Mouse (Mus musculus) yolk sac, embryonic 10.5 days (tissue): ENCODE measurements around the gene Pth2.

Experiments
- DNase-seq: peaks from one replicate; pipeline ENCODE4 v3.0.0-alpha.2; 2017; ENCODE audit warnings: low spot score

Pth2 gene

GRCm38 (mm10) chr7:45174567-45175280 is 6.1 kb upstream of the Pth2 start:
- DNase-seq: no peak

DNA sequence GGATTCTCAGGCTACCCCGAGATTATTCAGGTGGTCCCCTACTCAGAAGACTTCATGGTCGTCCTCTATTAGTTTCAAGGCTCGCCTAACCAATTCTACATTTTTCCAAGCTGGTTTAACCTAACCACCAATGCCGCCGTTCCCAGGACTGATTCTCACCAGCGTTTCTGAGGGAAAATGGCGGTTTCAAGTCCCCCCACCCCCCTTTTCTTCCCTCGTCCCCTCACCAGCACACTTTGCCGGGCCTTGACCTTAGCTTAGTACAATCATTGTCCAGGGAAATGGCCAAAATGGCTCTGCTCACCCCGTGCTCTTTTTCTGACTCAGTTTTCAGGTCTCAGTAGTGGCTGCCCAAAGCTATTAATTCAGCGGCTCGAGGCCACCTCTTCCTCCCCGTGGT is 5.4 kb upstream of the Pth2 start:
- no peak for DNase-seq

GRCm38 (mm10) chr7:45175929-45176328 is 4.9 kb upstream of the Pth2 start:
- DNase-seq: no peak

GRCm38 (mm10) chr7:45176356-45176755 is 4.4 kb upstream of the Pth2 start:
- DNase-seq: no peak

DNA sequence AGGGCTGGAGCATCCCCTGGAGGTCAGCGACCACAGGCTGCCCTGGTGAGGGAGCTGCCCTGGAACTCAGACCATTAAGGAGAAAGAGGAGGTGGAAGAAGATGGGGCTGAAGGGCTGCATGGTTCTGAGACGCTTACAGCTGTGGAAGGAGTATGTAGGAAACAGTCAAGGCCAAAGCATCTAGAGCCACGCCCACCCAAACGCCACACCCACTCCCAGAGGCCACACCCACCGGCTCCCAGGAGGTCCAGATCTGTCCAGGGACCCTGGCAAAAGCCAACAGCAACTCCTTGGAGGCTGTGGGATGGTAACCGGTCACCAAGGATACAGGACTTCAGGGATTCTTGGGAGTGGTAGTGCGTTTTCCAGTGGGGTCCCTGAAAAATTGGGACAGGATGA is 2.2 kb upstream of the Pth2 start:
- no peak for DNase-seq

DNA sequence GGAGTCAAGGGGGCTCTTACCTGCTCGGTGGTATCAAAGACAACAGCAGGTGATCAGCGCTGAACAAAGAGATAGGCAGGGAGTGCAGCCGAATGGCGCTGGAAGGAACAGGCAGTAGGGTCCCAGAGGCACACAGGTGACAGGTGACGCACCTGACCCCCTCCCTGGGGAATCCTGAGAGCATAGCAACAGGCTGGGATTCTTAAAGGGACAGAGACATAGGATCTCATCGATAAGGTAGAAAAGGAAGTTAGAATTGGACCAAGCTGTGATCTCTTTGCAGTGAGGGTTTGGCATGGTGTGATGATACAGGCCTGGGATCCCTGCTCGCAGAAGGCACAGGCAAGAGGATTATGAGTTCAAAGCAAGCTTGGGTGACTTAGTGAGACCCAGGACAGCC is 1.3 kb upstream of the Pth2 start, which contains the start of gene Gfy:
Gfy (minus strand) TSS at position 101 of the 400 bp plus-strand sequence.
- DNase-seq: no peak

DNA sequence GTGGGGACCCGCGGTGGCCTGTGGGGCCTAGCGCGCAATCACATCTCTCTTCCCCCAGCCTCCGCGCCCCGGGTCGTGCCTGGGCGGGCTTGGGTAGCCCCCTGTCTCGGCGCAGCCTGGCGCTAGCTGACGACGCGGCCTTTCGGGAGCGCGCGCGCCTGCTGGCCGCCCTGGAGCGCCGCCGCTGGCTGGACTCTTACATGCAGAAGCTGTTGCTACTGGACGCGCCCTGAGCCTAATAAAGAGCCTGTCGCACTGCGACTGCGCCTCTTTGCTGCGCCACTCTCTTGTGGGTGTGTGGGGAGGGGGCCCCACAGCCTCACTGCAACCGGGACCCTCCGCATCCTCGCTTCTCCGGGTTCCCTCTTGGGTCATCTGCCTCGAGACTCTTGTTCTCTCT is 745 bp downstream of the Pth2 start:
- no peak for DNase-seq

- DNase-seq: peak; percentile 84
Observed at GRCm38 (mm10) chr7:45182199-45182601, 1.4 kb downstream of the Pth2 start.

DNA sequence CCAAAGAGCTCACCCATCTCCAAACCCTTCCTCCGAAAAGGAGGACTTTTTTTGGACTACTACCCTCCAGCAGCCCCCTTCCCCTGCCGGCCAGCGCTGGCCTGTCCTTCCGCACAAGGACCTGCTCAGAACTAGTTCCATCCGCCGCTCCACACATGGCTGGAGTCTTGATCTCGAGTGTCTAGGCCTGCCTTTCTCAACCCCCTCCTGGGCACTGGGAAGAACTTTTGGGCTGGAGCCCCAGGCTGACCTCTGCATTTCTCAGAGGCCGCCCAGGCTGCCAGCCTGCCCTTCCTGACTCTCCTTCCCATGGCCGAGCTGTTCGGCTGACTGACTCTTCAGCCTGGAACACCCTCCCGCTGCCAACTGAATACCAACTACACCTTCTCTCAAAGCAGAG is 1.8 kb downstream of the Pth2 start:
- DNase-seq: no peak

GRCm38 (mm10) chr7:45183672-45184071 is 2.9 kb downstream of the Pth2 start:
- no peak for DNase-seq

- DNase-seq: no peak
Observed at GRCm38 (mm10) chr7:45185921-45186320, 5.1 kb downstream of the Pth2 start.

DNA sequence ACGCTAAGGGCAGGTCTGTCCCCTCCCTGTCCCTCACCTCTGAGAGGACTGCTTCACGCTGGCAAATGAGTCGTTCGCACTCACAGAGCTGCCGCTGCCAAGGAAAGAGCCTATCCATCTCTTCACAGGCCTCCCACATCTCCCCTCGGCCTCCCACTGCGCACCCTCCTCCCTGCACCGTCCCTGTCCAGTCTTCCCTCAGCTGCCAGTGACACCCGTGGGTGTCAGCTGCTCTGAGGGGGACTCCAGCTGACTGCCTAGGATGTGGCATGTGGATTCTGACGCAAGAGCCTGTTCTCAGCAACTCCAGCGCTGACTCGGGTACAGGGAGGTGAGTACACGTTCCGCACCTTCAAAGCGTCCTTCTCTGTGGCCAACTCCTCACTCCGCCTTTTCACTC is 8.8 kb downstream of the Pth2 start:
- DNase-seq: no peak

DNA sequence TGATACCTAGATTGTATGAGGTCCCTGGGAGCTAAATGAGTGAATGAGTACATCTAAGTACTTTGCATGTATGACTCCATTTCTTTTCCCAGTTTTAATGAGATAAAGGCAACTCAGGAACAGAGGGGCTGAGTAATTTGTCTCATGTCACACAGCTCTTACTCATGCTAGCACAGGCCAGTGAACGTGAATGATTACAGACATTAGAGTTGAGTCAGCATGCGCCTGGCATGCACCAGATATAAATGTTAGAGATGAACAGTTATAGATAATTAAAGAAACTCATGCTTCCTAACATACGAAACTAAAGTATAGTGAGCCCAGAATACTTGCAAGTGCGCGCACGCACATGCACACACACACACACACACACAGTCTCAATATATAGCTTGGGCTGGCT is 9.4 kb downstream of the Pth2 start:
- DNase-seq: no peak

DNA sequence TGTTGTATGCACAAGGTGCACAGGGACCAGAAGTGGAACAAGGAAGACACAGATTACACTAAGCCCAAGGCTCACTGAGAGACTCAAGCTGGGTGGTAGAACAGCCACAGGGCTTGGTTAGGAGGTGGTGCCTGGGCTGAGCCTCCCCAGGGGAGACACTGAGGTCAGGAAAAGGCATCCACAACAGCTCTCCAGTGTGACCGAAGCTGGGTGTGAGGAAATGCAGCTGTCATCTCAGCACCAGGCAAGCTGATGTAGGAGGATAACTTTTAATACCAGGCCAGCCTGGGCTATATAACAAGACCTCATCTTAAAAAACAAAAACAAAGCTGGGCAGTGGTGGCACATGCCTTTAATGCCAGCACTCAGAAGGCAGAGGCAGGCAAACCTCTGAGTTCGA is 10.4 kb downstream of the Pth2 start:
- DNase-seq: no peak

DNA sequence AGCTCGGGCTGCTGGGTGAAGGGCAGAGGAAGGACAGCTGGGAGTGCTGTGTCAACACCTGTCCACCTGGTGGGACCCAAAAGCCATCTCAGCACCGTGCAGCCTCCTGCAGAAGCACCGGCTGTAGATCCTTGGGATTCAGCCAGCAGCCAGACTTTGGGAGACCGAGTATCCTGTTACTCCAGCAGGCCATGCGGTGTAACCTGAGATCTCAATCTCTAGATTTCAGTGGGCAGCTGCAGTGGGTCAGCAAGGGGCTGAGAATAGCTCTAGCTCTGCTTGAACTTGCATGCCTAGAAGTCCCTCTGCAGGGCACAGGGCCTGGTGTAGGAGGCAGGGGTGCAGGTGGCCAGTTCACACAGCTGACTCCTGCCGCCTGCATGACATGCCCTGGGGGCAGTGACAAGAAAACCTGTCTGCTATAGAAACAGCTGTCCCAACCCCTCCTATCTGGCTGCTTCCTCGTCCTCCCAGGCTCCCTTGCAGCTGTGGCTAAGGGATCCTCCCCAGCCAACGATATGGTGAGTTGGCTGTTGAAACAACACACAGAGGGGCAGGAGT is 11.1 kb downstream of the Pth2 start:
- DNase-seq: no peak

DNA sequence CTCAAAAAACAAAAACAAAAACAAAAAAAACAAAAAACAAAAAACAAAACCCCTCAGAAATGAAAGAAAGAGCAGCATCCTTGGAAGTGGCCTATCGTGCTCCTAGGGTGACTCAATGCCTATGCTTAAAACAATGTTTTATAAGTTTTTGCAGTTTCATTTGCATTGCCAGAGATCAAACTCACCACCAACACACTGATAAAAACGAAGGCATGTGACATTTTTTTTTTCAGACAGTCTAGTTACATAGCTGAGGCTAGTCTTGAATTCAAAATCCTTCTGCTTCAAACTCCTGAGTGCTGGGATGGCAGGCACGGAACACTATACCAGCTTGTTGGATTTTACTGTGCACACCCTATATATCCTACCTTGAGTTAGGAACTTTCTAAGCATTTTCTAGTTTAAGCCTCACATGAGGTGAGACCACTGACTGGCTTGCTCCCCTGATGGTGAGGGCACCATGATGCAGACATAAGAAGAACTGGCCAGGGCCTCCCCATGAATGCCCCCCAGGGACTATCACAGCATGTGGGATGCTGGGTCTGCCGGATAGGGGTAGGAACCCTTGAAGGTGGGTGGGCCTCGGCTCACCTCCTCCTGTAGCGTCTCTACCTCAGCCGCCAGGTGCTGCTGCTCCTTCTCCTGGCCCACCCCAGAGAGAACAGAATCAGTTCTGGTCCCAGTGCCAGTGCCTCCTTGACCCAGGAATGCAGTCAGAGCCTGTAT is 12.0 kb downstream of the Pth2 start:
- no peak for DNase-seq

GRCm38 (mm10) chr7:45193406-45193805 is 12.6 kb downstream of the Pth2 start:
- DNase-seq: no peak

DNA sequence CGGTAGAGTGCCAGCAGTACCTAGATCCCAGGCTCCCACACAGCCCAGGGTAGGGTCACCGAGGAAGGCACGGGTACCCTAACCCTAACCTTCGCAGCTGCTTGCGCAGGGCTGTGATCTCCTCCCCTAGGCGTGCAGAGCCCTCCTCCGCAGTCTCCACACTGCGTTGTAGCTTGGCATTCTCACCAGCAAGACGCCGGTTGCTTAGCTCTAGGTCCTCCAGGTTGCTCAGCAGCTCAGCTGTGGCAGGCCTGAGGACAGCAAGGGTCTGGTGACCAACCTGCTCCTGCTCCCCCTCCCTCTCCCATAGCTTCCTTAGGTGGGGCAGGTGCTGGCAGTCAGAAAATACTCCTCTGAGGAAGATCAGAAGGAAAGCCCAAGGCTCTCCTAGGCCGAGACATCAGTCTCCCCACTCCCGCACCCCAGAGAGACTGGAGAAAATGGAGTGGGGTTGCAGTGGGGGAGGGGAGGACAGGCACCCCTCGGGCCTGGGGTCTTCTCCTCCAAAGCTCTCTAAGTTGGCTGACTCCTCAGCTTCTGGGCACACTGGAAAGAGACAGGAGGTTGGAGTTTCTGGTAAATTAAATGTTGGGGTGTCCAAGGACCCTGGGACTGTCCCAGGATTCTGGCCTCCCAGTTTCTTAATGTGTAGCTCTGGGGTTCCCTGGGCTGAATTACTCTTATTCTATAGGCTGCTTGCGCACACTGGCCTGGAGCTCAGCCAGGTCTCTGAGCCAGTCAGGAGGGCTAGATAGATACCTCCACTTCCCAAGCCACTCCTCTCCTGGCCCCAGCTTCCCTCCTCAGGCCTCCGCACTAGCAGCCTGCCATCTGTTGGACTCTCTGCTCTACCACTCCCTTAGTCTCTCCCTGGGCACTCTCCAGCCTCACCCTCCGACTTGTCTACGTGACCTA is 13.3 kb downstream of the Pth2 start:
- no peak for DNase-seq

DNA sequence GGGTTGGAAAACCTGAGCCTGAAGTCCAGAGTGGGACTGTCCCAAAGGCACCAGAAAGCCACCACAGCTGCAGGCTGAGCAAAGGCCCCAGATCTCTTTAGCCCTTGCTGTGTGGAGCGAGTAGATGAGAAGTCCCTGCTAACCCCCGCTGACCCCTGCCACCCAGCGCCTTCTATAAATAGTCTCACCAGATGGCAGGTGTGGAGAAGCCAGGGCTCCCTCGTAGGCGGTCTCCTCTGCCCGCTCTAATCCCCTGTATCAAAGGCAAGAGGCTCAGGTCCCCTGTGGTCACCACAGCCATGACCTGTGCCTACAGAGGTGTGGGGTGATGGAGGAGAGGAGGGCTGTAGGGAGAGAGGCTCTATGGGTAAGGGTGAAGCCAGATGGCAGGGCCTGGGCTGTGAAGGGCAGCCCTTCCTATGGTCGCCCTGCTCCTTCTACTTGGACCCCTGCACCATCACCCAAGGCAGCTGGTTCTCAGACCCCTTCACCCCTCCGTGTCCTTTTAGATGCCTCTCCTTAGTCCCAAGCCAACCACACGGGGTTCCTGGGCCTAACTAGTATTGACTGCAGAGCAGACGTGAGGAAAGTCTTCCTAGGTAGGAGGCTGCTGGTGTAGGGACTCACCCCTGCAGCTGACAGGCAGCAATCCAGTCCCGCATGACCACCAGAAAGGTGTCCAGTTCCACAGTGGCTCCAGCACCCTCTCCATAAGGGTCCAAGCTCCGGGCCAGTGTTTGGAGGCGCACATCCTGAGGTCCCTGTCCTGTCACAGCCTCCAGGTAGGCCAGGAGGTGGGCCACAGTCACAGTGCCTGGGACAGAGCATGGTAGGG is 14.8 kb downstream of the Pth2 start:
- no peak for DNase-seq

- no peak for DNase-seq
Observed at GRCm38 (mm10) chr7:45196176-45196535, 15.4 kb downstream of the Pth2 start.

DNA sequence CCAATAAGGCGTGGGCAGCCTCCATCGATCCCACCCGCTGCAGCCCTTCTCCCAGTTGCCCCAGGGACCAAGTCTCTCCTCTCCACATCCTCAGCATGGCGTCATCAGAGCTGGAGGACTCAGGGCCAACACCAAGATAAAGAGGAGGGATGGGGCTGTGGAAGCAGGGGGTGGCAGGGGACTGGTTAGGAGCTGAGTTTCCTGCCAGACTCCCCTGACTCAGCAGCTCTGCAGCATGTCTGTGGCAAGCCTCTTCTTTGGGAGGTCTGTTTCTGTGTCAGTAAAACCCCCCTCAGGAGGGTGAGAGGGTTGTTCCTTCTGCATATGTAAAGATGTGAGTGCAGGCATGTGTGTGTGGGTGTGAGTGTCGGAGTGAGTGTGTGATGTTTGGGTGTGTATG is 16.2 kb downstream of the Pth2 start:
- DNase-seq: no peak

GRCm38 (mm10) chr7:45198435-45198834 is 17.6 kb downstream of the Pth2 start:
- DNase-seq: peak; percentile 54
